Mouse (Mus musculus): ENCODE measurements around the gene Pik3c2b. TPM values are rescaled to one million over a fixed set of nuclear protein-coding genes. Genes with fewer than 3 reads are reported as not detected.
"Not testable (repeated sequence)": the region's sequence is repeated elsewhere in the genome, so short reads cannot be mapped to it uniquely, and the experiment has no call there.

The Pik3c2b gene
- total RNA-seq (2021) = 10 to 100 TPM; 12.4 to 18.6 TPM

DNA sequence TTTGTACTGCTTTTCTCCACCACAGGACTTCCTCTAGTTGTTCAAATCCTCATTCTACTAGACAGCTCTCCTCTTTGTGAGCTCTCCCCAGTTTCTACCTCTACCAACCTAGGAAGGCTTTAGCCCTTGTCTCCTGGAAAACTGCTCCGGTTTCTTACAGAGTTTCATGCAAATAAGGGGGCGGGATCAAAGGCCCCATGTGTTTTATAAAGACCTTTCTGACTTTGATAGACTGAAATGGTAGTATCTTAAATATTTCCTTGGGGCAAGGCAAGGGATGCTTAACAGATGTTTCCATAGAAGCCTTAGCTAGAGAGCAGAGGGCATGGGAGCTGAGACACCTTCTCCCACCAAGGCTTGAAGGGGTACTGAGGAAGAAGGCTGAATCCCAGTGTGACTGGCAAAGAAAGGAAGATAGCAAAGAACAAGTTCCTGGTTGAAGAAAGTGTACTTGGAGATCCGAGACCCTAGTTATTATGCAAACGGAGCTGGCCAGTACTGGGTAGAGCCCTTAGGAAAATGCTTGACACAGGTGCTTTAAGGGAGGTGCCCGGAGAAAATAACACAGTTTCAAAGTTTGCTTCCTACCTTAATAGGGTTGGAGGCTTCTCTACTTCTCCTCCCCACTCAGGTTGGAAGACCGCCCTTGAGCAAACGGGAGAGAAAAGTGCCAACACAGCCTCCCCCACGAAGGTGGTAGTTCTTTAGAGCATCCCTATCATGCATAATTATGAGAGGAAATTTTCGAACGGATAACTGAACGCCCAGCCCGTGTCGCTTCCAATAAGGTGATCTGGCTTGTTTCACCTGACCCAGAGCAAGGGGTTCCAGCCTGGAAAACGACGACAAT lies at the start of gene Pik3c2b:
Pik3c2b (plus strand) TSS at position 657 of the 850 bp plus-strand sequence.
- no peak for DNase-seq (ENCODE audit: low spot score in 2 of 2)
- intact Hi-C loops (cut with DNase I) = loop anchor here (5.0 to 10.0 kb wide), 2 partner anchors 42 to 260 kb away; partner anchors contain the start of gene Golt1a

- DNase-seq (ENCODE audit: low spot score in 2 of 2) = no peak
- intact Hi-C loops (cut with DNase I) = no loop called here
Measured at GRCm38 (mm10) chr1:133000347-133000746, 45.1 kb upstream of the Pik3c2b start.

- intact Hi-C loops (cut with DNase I) = no loop called here
- no peak for DNase-seq (ENCODE audit: low spot score in 2 of 2)
Measured at GRCm38 (mm10) chr1:133006571-133006970, 38.9 kb upstream of the Pik3c2b start.

DNA sequence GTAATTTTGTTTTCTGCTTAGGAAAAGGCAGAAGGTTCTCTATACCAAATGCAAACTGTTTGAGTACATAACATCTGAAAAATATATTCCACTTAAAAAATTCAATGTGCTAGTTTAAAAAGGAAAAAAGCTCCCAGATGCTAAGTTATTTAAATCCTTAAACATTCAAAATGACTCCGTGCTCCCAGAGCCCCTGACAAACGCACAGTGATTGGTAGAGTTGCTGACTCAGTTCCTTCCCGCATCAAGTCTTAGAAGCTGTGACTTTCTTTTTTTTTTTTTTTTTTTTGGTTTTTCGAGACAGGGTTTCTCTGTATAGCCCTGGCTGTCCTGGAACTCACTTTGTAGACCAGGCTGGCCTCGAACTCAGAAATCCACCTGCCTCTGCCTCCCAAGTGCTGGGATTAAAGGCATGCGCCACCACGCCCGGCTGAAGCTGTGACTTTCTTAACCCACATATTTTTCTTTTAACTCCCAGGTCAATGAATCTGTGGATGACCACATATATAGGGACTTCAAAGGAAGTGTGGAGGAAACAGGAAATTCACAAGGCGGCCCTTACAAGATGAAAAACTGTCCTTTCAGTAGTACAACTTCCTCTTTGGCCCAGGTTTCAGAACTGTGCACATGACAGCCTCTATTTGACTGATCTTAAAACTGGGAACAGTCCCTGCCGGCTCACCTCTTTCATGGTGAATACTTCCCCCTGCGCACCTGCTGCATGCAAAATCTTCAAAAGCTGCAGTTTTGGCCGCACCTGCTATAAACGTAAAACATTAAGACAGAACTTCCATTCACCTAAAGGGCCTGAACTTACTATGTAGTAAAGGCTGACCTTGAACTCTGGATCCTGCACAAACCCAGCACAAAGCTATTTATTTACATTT lies 33.3 kb upstream of the Pik3c2b start:
- DNase-seq (ENCODE audit: low spot score in 2 of 2) = no peak
- intact Hi-C loops (cut with DNase I) = no loop called here

GRCm38 (mm10) chr1:133013331-133013730 lies 32.1 kb upstream of the Pik3c2b start:
- intact Hi-C loops (cut with DNase I) = no loop called here
- no peak for DNase-seq (ENCODE audit: low spot score in 2 of 2)

DNA sequence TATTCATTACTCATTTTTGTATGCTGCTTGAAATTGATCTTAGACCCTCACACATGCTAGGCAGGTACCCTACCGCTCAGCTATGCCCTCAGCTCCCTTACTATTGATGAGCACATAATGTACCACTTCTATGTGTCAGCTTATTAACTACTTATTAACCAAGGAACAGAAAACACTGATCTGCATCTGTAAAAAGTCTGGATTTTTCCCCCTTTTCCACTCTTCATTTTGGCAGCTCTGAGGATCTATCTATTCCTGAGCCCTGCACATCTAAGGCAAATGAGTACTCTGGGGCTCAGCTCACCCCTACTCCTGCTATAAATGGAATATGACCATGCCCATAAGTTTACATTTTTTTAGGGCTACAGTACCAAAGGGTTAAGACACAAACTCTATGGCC lies 31.3 kb upstream of the Pik3c2b start:
- no peak for DNase-seq (ENCODE audit: low spot score in 2 of 2)
- intact Hi-C loops (cut with DNase I) = no loop called here

DNA sequence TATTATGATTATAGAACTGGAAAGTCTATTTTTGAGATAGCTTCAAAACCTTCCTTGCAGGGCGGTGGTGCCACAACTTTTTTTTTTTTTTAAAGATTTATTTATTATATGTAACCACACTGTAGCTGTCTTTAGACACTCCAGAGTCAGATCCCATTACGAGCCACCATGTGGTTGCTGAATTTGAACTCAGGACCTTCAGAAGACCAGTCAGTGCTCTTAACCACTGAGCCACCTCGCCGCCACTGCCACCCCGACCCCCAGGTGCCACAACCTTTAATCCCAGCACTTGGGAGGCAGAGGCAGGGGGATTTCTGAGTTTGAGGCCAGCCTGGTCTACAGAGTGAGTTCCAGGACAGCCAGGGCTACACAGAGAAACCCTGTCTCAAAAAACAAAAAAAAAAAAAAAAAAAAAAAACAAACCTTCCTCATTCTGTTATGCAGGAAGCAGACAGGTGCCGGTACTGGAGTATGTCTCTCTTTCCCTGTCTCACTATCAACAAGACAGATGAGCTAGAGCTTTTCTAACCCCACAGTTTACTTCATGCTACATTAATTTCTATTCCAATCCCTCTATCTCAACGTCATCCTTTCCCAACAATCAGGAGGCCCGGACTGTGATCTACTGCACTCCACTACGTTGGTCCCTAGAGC lies 28.6 kb upstream of the Pik3c2b start:
- intact Hi-C loops (cut with DNase I) = no loop called here
- DNase-seq (ENCODE audit: low spot score in 2 of 2) = no peak

- no peak for DNase-seq (ENCODE audit: low spot score in 2 of 2)
- intact Hi-C loops (cut with DNase I) = no loop called here
Measured at GRCm38 (mm10) chr1:133018580-133018979, 26.9 kb upstream of the Pik3c2b start.

- DNase-seq (ENCODE audit: low spot score in 2 of 2) = no peak
- intact Hi-C loops (cut with DNase I) = no loop called here
Measured at GRCm38 (mm10) chr1:133019312-133019711, 26.2 kb upstream of the Pik3c2b start.

GRCm38 (mm10) chr1:133020137-133020894 lies 25.2 kb upstream of the Pik3c2b start:
- intact Hi-C loops (cut with DNase I) = no loop called here
- DNase-seq (ENCODE audit: low spot score in 2 of 2) = no peak

DNA sequence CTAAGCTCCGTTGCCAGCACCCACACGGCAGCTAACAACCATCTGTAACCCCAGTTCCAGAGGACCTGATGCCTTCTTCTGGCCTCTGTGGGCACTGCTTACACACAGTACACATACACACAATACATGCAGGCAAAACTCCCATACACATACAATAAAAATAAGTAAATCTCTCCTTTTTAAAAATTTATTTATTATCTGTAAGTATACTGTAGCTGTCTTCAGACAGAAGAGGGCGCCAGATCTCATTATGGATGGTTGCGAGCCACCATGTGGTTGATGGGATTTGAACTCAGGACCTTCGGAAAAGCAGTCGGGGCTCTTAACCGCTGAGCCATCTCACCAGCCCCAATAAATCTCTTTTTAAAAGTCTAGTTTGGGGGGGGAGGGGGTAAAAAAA lies 24.1 kb upstream of the Pik3c2b start:
- intact Hi-C loops (cut with DNase I) = no loop called here

GRCm38 (mm10) chr1:133021971-133022370 lies 23.5 kb upstream of the Pik3c2b start:
- not testable (repeated sequence) for DNase-seq (ENCODE audit: low spot score in 2 of 2)

More for the DNA sequence above, 24.1 kb upstream of the Pik3c2b start:
- no peak for DNase-seq (ENCODE audit: low spot score in 2 of 2)

DNA sequence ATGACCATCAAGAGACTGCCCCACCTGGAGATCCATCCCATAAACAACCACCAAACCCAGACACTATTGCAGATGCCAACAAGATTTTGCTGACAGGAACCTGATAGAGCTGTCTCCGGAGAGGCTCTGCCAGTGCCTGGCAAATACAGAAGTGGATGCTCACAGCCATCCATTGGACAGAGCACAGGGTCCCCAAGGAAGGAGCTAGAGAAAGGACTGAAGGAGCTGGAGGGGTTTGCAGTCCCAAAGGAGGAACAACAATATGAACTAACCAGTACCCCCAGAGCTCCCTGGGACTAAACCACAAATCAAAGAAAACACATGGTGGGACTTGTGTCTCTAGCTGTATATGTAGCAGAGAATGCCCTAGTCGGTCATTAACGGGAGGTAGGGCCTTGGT lies 21.7 kb upstream of the Pik3c2b start:
- DNase-seq (ENCODE audit: low spot score in 2 of 2); intact Hi-C loops (cut with DNase I): not testable (repeated sequence)

More at GRCm38 (mm10) chr1:133021971-133022370, 23.5 kb upstream of the Pik3c2b start:
- intact Hi-C loops (cut with DNase I) = not testable (repeated sequence)

DNA sequence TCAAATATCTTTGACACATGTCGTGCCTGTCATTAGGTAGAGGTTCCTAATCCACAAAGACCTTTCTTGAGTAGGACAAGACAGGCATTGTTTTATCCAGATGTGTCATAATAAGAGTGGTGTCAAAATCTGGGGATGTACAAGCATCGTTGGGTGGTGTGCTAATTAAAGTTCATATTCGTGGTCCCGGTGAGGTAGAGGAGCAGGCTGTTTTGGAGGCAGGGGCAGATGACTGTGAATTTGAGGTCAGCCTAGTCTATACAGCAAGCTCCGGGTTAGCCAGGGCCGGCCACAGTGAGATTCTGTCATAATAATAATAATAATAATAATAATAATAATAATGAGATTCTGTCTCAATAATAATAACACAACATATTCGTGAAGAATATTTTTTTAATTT lies 21.0 kb upstream of the Pik3c2b start:
- DNase-seq (ENCODE audit: low spot score in 2 of 2) = no peak
- intact Hi-C loops (cut with DNase I) = no loop called here

- peak; percentile 85 to 87 for DNase-seq (ENCODE audit: low spot score in 2 of 2)
- intact Hi-C loops (cut with DNase I) = no loop called here
Measured at GRCm38 (mm10) chr1:133025051-133025795, 20.2 kb upstream of the Pik3c2b start.

- DNase-seq (ENCODE audit: low spot score in 2 of 2); intact Hi-C loops (cut with DNase I): not testable (repeated sequence)
Measured at GRCm38 (mm10) chr1:133025796-133026190, 19.7 kb upstream of the Pik3c2b start.

DNA sequence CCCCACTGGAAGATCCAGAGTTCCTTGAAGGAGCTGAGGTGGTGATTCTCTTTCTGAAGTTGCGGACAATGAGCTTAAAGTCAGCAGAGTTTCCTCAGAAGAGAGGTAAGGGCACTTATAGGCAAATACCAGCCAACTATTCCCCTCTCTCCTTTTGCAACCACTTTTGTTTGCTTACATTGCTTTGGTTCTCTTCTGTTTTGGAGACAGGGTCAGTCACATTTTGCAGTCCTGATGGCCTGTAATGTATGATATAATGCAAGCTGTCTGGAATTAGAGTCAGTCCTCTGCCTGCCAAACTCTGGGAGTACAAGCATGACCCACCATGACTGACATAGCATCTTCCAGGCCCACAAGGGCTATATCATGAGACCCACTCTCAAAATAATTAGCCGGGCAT lies 18.3 kb upstream of the Pik3c2b start:
- intact Hi-C loops (cut with DNase I) = no loop called here
- DNase-seq (ENCODE audit: low spot score in 2 of 2) = no peak

DNA sequence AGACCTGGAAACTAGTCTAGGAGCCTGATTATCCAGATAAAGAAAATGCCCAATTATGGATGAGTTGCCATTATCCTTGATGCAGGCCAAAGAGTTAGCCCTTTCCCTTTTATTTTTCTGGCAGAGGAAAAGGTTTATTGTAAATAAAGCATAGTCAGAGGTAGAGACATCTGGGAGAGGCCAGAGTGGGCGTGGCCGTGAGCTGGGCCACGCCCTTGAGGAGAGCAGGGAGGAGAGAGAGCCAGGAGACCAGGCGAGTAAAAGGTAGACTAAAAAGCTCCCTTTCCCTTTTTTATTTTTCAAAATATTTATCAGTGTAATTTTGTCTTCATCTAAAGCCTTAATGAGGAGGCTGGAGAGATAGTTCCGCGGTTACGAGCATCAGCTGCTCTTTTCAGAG lies 17.5 kb upstream of the Pik3c2b start:
- DNase-seq (ENCODE audit: low spot score in 2 of 2) = no peak
- intact Hi-C loops (cut with DNase I) = no loop called here

DNA sequence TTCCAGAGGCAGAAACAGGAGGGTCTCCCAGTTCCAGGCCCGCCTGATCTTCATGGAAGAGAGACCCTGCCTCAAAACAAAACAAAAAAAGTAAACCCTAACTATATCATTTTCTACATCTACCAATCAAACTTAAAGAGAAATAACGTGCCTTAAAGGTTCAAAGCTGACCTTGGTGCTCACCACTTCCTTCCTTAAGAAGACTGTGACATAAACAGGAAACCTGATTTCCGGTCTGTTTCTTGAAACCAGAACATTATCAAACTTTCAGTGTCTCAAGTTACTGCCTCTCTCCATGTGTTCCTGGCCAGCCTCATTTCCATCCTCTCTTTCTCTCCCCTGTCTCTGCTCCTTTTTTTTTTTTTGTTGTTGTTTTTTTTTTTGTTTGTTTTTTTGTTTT lies 15.7 kb upstream of the Pik3c2b start:
- intact Hi-C loops (cut with DNase I) = no loop called here
- no peak for DNase-seq (ENCODE audit: low spot score in 2 of 2)
